Mouse (Mus musculus): ENCODE measurements at regions not wholly inside any gene's neighbourhood (a gene's known extent, or its start where the extent isn't known, plus 50 kb on each side); places are given as distances from the start of the nearest gene placed in this dataset.
A peak's percentile ranks its signal among the peaks of the same experiment; 100 is the strongest.

GRCm38 (mm10) chr9:61509591-61510191, 137.5 kb downstream of the Tle3 start:
- no peak for DNase-seq (ENCODE audit: low spot score in 2 of 2)

GRCm38 (mm10) chr9:61509091-61509490, 136.9 kb downstream of the Tle3 start:
- no peak for DNase-seq (ENCODE audit: low spot score in 2 of 2)

- no peak for DNase-seq (ENCODE audit: low spot score in 2 of 2)
Observed at GRCm38 (mm10) chr9:61500851-61501250, 128.7 kb downstream of the Tle3 start.

GRCm38 (mm10) chr9:61492896-61493295, 120.7 kb downstream of the Tle3 start:
- no peak for DNase-seq (ENCODE audit: low spot score in 2 of 2)

- DNase-seq (ENCODE audit: low spot score in 2 of 2): no peak
Observed at GRCm38 (mm10) chr9:61491131-61491712, 119.1 kb downstream of the Tle3 start.

- DNase-seq (ENCODE audit: low spot score in 2 of 2): no peak
Observed at GRCm38 (mm10) chr9:61489983-61490382, 117.8 kb downstream of the Tle3 start.

GRCm38 (mm10) chr9:61489147-61489546, 117.0 kb downstream of the Tle3 start:
- no peak for DNase-seq (ENCODE audit: low spot score in 2 of 2)

- DNase-seq (ENCODE audit: low spot score in 2 of 2): peak in 1 of 2 experiments; percentile 43
Observed at GRCm38 (mm10) chr9:61487824-61488223, 115.7 kb downstream of the Tle3 start.

GRCm38 (mm10) chr9:61487146-61487545, 115.0 kb downstream of the Tle3 start:
- DNase-seq (ENCODE audit: low spot score in 2 of 2): peak in 1 of 2 experiments; percentile 10

GRCm38 (mm10) chr9:61484391-61484790, 112.2 kb downstream of the Tle3 start:
- DNase-seq (ENCODE audit: low spot score in 2 of 2): no peak

- DNase-seq (ENCODE audit: low spot score in 2 of 2): no peak
Observed at GRCm38 (mm10) chr9:61479626-61480025, 107.5 kb downstream of the Tle3 start.

GRCm38 (mm10) chr9:61478862-61479261, 106.7 kb downstream of the Tle3 start:
- DNase-seq (ENCODE audit: low spot score in 2 of 2): no peak

- no peak for DNase-seq (ENCODE audit: low spot score in 2 of 2)
Observed at GRCm38 (mm10) chr9:61476351-61476750, 104.2 kb downstream of the Tle3 start.

- DNase-seq (ENCODE audit: low spot score in 2 of 2): no peak
Observed at GRCm38 (mm10) chr9:61470815-61471505, 98.8 kb downstream of the Tle3 start.

GRCm38 (mm10) chr9:61468897-61469509, 96.8 kb downstream of the Tle3 start:
- DNase-seq (ENCODE audit: low spot score in 2 of 2): no peak

- no peak for DNase-seq (ENCODE audit: low spot score in 2 of 2)
Observed at GRCm38 (mm10) chr9:61468368-61468848, 96.2 kb downstream of the Tle3 start.
